Mouse (Mus musculus) CD8-positive naive resting alpha-beta T cell, adult 2 months (primary cell): ENCODE data around the gene Tes.
"Not testable (repeated sequence)": the region's sequence is repeated elsewhere in the genome, so short reads cannot be mapped to it uniquely, and the experiment has no call there.

ENCODE experiments used
- DNase-seq, 2 experiments: peaks; one replicate each; pipeline ENCODE4 v3.0.0; 2022; ENCODE audit warnings: low read depth in 2 of 2, low spot score in 2 of 2

Tes gene

GRCm38 (mm10) chr6:17064936-17065790 is at the start of gene Tes:
TSS of gene Tes (plus strand) at chr6:17065149.
- DNase-seq, result peak; percentile 88 to 91

GRCm38 (mm10) chr6:17025886-17026285 is 39.1 kb upstream of the Tes start:
- DNase-seq, result no peak

- DNase-seq, result peak; percentile 9 to 52
These were observed 37.4 kb upstream of the Tes start for GRCm38 (mm10) chr6:17027572-17027971.

GRCm38 (mm10) chr6:17028809-17029208 is 36.1 kb upstream of the Tes start:
- DNase-seq, result no peak

GRCm38 (mm10) chr6:17032231-17032728 is 32.7 kb upstream of the Tes start:
- DNase-seq, result no peak

DNA sequence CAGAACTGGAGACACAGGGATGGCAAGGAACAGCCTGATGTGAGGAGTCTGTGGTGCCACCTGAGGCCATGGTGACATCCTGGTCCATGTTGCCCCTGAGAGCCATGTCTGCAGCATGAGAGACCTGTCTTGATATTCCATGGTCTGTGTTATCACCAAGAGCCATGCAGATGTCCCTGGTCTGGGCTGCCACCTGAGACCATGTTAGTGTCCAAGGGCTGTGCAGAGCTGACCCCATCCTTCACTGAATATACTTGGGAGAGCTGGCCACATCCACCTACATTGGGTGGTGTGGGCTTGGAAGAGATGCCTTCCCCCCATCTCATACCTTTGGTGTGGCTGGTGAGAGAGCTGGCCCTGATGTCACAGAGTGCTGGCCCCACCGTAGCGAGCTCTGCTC is 30.9 kb upstream of the Tes start:
- DNase-seq, result no peak

DNA sequence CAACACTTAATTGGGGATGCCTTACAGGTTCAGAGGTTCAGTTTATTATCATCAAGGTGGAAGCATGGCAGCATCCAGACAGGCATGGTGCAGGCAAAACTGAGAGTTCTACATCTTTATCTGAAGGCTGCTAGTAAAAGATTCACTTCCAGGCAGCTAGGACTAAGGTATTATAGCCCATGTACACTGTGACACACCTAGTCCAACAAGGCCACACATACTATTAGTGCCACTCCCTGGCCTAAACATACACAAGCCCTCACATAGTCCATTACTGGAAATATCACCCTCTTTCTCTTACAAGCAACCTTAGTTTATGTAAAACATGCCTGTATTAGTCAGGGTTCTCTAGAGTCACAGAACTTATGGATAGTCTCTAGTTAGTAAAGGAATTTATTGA is 29.7 kb upstream of the Tes start:
- no peak for DNase-seq

- no peak for DNase-seq
These were observed 13.4 kb upstream of the Tes start for GRCm38 (mm10) chr6:17051432-17052025.

DNA sequence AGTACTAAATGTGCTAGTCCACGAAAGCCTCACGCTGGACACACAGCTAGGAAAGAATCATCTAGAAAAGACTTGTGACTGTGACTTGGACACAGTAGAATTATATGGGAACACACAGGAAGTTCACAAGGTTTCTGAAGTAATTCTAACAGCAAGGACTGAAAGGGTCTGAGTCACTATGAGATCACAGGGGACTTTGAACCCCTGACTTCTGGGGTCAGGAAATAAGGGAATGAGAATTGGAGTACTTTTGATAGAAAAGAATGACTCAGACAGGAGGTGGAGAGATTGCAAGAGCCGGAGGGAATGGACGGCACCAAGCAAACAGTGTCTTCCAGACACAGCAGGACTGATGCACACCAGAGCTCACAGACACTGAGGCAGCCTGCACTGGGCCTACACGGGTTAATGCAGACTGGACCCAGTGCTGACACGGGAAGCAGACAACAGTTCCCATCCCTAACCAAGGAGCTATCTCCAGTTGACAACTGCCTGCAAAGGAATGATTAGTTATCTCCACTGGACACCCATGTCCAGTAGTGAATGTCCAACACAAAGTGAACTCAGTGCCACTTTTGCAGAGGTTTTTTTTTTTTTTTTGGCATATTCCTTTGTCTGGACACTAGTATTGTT is 11.8 kb upstream of the Tes start:
- DNase-seq, result no peak

GRCm38 (mm10) chr6:17054781-17055180 is 10.2 kb upstream of the Tes start:
- no peak for DNase-seq

GRCm38 (mm10) chr6:17055659-17056058 is 9.3 kb upstream of the Tes start:
- DNase-seq, result no peak

DNA sequence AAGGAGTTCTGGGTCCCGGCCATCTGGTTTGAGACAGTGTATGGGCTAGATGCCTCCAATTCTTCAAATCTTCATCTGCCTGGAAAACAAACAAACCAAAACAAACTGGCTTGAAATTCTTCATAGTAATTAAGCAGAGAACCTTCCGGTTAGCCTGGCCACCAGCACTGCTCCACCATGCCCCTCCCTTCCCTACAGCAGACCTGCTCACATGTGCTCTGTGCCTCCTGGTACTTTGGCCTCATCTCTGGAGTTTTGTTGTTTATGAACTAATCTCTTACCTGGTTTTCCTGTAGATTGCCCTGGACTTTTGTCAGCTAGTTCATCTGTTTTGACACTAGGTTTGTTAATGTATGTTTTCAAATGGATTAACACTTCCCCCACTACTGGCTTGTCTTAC is 5.4 kb upstream of the Tes start:
- no peak for DNase-seq

DNA sequence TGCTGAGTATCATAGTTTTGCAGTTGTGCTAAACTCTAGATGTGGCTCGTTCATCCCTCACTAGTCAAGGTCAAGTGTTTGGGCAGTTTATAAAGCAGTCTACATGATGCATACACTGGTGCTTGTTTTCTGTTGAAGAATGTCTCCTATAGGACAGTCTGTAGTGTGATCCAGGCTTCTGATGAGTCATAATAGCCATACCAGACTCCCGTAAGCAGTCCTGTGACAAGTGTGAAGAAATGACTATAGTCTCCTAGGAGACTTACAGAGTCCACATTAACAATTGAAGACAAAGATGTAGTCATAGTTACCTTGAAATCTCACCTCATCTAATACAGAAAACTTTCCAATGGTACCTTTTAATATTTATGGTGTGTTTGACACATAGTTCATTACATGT is 4.8 kb upstream of the Tes start:
- no peak for DNase-seq

DNA sequence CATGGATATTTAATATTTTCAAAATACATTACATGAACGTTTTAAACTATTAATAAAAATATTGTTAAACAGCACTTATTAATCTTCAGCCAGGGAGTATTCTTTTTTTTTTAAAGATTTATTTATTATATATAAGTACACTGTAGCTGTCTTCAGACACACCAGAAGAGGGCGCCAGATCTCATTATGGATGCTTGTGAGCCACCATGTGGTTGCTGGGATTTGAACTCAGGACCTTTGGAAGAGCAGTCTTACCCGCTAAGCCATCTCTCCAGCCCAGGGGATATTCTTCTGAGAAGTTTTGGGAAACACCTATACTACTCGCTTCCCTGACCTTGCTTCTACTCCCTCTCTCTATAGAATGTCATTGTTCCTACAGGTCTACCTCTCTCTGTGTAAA is 3.1 kb upstream of the Tes start:
- DNase-seq, result not testable (repeated sequence)

GRCm38 (mm10) chr6:17062366-17062765 is 2.6 kb upstream of the Tes start:
- no peak for DNase-seq

GRCm38 (mm10) chr6:17065791-17066169 is 831 bp downstream of the Tes start:
- no peak for DNase-seq

GRCm38 (mm10) chr6:17066211-17066940 is 1.4 kb downstream of the Tes start:
- peak; percentile 26 to 29 for DNase-seq

- DNase-seq, result no peak
These were observed 7.0 kb downstream of the Tes start for GRCm38 (mm10) chr6:17071899-17072298.

GRCm38 (mm10) chr6:17072338-17072737 is 7.4 kb downstream of the Tes start:
- no peak for DNase-seq

DNA sequence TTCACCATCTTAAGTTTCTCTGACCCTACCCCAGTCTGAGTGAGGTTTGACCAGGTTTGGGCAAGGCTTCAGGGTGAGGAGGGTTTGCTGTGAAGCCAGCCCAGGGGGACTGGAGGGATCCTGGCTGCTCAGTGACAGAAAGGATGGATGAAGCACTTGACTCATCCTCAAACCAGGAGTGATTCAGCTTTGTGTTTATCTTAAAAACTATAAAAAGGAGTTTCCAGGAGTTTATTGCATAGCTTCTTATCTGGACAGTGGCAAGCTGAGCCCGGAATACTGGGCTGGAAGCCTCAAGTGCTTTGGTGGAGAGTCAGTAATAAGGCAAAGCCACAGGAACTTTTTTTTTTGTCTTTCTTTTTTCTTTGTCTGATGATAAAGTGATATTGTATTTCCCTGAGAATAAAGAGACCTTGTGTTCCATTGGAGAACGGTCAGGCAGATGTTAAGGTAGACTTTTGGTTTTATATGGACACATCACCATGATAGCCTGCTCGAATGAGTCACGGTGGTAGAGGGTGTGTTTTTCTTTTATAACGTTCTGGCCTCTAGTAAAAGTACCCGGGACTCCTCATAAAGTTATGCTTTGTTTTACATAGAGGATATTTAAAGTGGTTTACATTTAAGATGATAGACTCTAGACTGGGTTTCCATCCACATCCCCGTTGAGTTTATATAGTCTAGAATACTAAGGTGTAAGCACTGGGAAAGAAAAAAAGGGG is 8.0 kb downstream of the Tes start:
- no peak for DNase-seq

DNA sequence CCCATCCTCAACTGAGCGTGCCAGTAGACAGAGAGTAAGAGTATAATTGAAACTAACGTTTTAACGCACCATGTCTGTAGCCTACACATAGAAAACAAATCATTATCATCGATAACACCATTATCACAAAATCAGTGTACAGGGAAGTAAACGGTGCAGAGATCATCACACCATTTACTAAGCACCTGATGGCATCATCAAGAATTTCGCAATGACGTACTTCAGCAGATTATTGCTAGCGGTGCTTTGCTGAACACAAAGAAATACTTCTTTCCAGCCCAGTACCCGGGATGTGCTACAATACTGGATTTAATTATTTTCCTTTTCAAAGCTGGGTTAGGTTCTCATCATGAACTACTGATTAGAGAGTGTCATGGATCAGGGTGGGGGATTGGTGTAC is 12.3 kb downstream of the Tes start:
- no peak for DNase-seq
